Mouse (Mus musculus): ENCODE data around the gene Msmo1.
A peak's percentile ranks its signal among the peaks of the same experiment; 100 is the strongest.

Gene Msmo1

DNA sequence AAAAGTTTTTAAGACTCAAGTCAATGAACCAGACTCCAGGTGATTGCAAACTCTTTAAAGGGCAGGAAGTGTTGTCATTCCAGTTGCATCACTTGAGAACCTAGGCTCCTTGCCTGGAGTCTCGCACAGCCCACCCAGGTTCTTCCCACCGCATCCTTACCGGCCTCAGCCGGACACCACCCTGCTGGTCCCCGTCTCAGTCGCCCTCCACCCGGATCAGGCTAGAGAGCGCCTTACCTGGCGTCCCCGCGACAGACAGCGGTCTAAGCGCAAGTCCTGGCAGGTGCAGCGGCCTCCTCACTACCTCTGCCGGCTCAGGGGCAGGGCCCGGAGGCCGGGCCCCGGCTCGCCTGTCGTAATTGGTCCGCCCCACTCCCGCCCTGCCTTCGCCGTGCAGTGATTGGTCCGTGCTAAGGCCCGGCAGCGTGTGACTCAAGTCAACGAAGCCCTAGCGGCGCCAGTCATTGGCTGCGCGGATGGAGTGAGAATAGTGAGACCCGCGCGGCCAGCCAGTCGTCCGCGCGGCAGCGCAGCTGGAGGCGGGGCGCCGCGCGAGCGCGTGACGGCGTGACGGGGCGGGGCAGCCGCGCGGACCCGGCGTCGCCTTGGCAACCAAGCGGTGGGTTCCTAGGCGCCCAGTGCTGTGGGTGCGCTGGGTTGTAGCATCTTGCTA lies at the start of gene Msmo1:
Gene Msmo1, minus strand, starts transcription at position 522 of the 673 bp plus-strand sequence.
- peak; percentile 99 for DNase-seq (ENCODE audit: inconsistent ontology term)

DNA sequence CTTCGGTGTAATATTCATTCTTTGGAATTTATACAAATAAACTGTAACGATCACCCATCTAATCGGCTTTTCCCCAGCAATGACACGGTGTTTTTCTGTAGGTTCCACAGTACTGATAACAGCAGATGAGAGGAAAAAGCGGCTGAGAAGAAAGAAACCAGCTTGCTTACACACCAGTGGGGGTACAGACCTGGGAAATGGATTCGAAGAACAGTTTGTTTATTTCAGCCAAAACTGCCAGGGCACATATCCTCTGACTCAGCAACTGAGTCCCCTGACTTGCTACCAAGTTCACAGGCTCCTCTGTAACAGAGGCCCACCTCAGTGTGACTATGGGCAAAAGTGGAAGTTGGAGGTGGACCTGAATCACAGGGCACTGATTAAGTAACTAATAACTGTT lies 48.4 kb upstream of the Msmo1 start:
- no peak for DNase-seq (ENCODE audit: inconsistent ontology term)

DNA sequence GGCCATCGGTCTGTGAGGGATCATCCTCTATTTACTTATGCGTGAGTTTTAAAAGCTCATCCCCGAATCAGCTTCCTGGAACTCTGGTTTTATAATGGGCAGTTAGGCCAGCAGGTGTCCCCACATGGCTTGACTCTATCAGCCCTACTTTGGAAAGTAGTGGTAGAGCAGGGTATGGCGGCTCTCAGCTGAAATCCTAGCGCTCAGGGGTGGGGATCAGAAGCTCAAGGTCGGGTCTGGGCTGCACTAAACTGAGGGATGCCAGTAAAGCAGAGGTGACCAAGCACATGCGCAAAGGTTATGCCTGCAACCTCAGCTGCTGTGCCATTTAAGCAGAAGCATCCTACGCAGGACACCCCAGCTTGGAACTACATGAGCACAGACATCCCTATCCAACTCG lies 44.3 kb upstream of the Msmo1 start:
- no peak for DNase-seq (ENCODE audit: inconsistent ontology term)

DNA sequence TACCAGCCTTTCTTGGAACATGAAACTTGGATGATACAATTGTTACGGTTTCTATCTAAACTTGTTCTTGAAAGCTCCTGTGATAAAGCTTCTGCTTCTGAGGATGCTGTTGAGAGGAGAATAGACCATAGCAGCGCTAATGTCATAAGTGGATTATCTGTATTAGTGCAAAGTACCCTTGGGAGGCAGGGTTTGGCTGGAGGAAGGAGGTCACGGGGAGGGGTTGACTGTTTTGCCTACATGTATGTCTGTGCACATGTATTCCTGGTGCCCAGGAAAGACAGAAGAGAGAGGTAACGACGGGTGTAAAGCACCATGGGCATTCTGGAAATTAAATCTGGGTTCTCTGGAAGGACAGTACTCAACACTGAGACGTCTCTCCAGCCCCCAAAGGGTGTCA lies 40.5 kb upstream of the Msmo1 start:
- no peak for DNase-seq (ENCODE audit: inconsistent ontology term)

DNA sequence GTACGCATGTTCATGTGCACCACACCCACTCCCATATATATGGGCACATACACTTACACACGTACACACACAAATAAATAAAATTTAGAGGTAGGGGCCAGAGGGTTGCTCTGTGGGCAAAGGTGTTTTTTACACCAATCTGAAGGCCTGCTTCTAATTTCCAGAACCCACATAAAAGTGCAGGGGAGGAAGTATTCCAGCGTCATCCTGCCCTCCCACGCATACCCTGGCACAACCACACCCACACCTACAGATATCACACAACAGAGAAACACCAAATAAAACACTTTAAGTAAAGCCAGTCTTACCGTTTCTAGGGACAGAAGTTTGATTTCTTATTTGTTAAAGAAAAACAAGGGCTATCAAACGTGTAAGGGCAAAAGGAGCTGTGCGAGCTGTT lies 37.2 kb upstream of the Msmo1 start:
- DNase-seq (ENCODE audit: inconsistent ontology term): no peak

DNA sequence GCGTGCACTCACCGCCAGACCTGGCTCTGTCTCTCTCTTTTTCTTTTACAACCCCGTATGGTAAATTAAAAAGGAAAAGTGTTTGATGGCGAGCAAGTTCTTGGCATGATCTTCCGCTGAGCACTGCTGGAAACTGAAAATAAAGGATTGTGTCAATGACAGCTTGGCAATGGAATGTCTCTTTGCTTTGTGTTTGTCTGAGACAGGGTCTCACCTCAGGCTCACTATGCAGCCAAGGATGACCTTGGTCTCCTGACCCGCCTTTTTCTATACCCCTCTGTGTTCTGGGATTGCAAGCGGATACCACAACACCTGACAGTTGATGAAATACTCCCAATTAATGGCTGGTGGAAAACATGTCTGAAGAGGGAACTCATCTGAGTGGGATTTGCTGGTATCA lies 36.0 kb upstream of the Msmo1 start:
- peak; percentile 44 for DNase-seq (ENCODE audit: inconsistent ontology term)

DNA sequence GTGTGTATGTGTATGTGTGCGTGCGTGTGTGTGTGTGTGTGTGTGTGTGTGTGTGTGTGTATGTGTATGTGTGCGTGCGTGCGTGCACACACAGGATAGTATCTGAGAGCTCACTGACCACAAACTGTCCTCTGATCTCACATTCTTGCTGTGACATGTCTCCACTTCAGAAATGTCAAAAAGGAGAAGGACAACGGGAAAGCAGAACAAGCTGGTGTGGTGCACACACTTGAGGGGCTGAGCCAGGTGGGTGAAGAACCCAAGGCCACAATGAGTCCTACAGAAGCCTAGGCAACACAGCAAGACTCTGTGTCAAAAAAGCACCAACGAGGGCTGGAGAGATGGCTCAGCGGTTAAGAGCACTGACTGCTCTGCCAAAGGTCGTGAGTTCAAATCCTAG lies 35.1 kb upstream of the Msmo1 start:
- DNase-seq (ENCODE audit: inconsistent ontology term): no peak

DNA sequence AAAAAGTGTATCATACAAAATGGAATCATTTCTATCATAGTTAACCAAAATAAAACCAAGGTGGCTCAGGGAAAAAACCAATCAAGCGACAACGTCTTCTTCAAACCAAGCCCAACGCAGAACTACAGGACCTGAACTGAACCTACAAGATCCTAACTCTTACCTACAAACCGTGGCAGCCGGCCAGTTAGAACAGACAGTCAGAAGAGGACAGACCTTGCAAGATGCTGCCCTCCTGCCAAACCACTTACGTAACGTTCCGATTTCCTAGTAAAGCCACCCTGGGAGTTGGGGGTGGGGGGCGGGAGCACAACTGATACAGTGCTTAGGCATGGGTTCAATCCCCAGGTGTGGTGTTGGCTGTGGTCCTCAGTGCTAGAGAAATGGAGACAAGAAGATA lies 33.5 kb upstream of the Msmo1 start:
- DNase-seq (ENCODE audit: inconsistent ontology term): no peak

GRCm38 (mm10) chr8:64764075-64764474 lies 30.5 kb upstream of the Msmo1 start:
- DNase-seq (ENCODE audit: inconsistent ontology term): no peak

DNA sequence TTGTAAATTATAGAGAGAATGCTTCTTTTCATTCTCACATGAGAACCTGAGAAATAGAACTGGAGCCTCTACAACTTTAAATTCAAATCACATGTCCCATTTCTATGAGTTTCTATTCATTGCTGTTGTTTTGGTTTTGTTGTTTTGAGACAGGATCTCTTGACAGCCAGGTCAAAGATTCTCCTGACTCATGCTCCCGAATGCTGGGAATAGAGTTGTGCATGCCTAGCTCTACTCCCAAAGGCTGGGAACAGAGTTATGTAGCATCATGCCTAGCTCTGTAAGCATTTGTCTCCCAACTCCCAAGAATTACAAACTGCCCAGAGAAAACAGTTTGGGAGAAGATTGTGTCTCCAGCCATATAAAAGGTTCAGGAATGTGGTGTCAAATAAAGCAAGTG lies 29.2 kb upstream of the Msmo1 start:
- DNase-seq (ENCODE audit: inconsistent ontology term): peak; percentile 14

- DNase-seq (ENCODE audit: inconsistent ontology term): peak; percentile 33
These were observed 27.8 kb upstream of the Msmo1 start for GRCm38 (mm10) chr8:64761430-64761829.

GRCm38 (mm10) chr8:64757956-64758355 lies 24.4 kb upstream of the Msmo1 start:
- no peak for DNase-seq (ENCODE audit: inconsistent ontology term)

- no peak for DNase-seq (ENCODE audit: inconsistent ontology term)
These were observed 12.8 kb upstream of the Msmo1 start for GRCm38 (mm10) chr8:64746215-64747058.

DNA sequence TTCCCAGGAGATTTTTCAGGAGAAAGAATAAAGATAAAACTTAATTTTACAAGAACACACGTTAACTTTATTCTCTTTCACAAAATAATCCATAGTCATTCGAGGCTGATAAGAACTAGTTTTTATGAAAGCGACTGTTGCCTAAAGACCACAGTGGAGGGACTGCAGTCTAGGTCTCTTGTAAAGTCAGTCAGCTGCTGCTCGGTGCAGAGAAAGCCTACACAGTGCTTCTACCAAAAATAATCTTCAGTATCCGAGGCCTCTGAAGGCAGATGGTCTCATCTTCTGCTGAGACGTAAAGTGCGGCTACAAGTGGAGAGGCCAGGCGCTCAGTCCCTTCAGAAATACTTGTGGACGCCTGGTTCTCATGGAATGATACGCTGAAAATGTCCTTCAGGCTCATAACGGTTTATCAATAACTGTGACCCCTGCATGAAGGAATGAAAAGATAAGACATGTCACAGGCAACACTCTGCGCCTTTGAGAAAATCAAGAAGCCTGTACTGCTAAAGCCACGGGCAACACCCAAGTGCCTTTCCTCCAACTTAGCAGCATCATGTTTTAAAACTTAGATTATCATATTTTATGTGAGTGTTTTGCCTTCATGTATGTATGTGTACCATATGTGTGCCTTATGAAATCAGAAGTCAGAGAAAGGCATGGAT lies 7.1 kb upstream of the Msmo1 start:
- no peak for DNase-seq (ENCODE audit: inconsistent ontology term)

- DNase-seq (ENCODE audit: inconsistent ontology term): peak; percentile 67
These were observed 5.3 kb upstream of the Msmo1 start for GRCm38 (mm10) chr8:64738916-64739315.

GRCm38 (mm10) chr8:64736767-64737323 lies 3.3 kb upstream of the Msmo1 start:
- no peak for DNase-seq (ENCODE audit: inconsistent ontology term)

GRCm38 (mm10) chr8:64735161-64735560 lies 1.6 kb upstream of the Msmo1 start:
- no peak for DNase-seq (ENCODE audit: inconsistent ontology term)

DNA sequence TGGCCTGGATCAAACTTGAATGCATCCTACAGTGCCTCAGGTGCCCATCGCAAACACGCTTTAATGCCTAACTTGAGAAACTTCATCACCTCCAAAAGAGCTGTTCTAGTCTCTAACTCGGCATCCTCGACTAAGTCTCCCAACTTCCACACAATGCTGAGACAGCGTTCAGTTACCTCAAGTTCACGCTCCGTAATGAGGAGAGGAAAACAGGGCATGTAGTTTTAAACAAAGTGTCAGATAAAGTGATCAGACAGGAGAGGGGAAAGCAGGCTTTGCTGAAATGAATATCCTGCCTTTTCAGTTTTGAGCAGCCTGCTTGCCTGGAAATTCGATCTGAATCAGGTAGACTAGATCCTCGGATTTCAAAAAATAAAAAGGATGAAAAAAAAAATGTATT lies 996 bp downstream of the Msmo1 start:
- DNase-seq (ENCODE audit: inconsistent ontology term): no peak

- DNase-seq (ENCODE audit: inconsistent ontology term): no peak
These were observed 5.4 kb downstream of the Msmo1 start for GRCm38 (mm10) chr8:64728156-64728555.

GRCm38 (mm10) chr8:64726190-64726695 lies 7.3 kb downstream of the Msmo1 start:
- DNase-seq (ENCODE audit: inconsistent ontology term): peak; percentile 82

- DNase-seq (ENCODE audit: inconsistent ontology term): no peak
These were observed 10.4 kb downstream of the Msmo1 start for GRCm38 (mm10) chr8:64723206-64723605.

DNA sequence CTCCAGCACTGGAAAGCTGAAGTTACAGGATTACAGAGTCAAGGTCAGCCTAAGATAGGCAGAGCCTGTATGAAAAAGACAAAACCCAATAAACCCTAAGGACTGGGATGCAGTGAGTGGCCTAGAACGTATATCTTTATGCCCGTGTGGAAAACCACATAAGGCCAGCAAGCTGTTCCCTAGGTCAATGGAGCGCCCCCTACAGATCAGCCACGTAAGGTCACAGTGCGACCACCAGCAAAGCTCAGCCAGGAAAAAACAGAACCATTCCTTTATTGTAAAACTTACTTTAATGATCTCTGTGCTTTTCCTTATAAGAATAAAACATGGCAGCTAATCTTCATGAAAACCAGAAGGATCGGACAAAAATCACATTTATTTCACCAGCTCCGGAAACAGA lies 15.7 kb downstream of the Msmo1 start:
- DNase-seq (ENCODE audit: inconsistent ontology term): no peak

Data from Muller cell, postnatal 12 days (primary cell).